Mouse (Mus musculus) ES-E14 (cell line): Measurements from ENCODE around the gene Dchs1. TPM values are rescaled to one million over a fixed set of nuclear protein-coding genes. Genes with fewer than 3 reads are reported as not detected.

ENCODE experiments used
- DNase-seq: peaks from one replicate; pipeline ENCODE4 v3.0.0-alpha.2; 2013; ENCODE audit warnings: low read depth, low spot score
- H3K27ac ChIP-seq: 2 replicates; pipeline ENCODE4 v1.5.1; 2012; ENCODE audit warnings: low read depth, mild to moderate bottlenecking, low read length, moderate library complexity, mixed read lengths; ENCODE audit not compliant: poor library complexity, insufficient read depth, severe bottlenecking
- H3K36me3 ChIP-seq: 2 replicates; pipeline ENCODE4 v1.6.1; 2012; ENCODE audit warnings: mild to moderate bottlenecking, low read length, moderate library complexity, mixed read lengths; ENCODE audit not compliant: control insufficient read depth, poor library complexity, insufficient read depth, severe bottlenecking
- H3K4me1 ChIP-seq, 2 experiments: fragments of 150-350 bp in 1 of 2; sonication (generic) in 1 of 2; 2 replicates each; pipeline ENCODE4 v1.6.1; 2012; ENCODE audit warnings: low read length in 2 of 2, mild to moderate bottlenecking in 1 of 2, mixed read lengths in 1 of 2; ENCODE audit not compliant: control insufficient read depth in 2 of 2, insufficient read depth in 2 of 2, poor library complexity in 1 of 2
- H3K4me3 ChIP-seq, 2 experiments: fragments of 150-350 bp in 1 of 2; sonication (generic) in 1 of 2; 2 replicates each; pipeline ENCODE4 v1.5.1; 2012; ENCODE audit warnings: low read length in 2 of 2, low read depth in 1 of 2, mild to moderate bottlenecking in 1 of 2, mixed read lengths in 1 of 2; ENCODE audit not compliant: insufficient read depth in 1 of 2, poor library complexity in 1 of 2, severe bottlenecking in 1 of 2
- H3K9ac ChIP-seq: 2 replicates; pipeline ENCODE4 v1.6.1; 2012; ENCODE audit warnings: low read depth, mild to moderate bottlenecking, low read length, mixed read lengths; ENCODE audit not compliant: poor library complexity, insufficient read depth, severe bottlenecking
- H3K9me3 ChIP-seq: fragments of 150-350 bp; sonication (generic); 2 replicates; pipeline ENCODE4 v1.6.1; 2012; ENCODE audit warnings: low read depth, mild to moderate bottlenecking, low read length; ENCODE audit not compliant: control insufficient read depth, insufficient read depth
- CHD2 ChIP-seq: IDR thresholded peaks from 2 replicates; pipeline ENCODE4 v1.6.1; 2014; ENCODE audit warnings: mild to moderate bottlenecking, low read depth, low read length, inconsistent platforms
- HCFC1 ChIP-seq: IDR thresholded peaks from 2 replicates; pipeline ENCODE4 v1.6.1; 2012; ENCODE audit warnings: low read length, inconsistent platforms, borderline replicate concordance; ENCODE audit not compliant: insufficient read depth
- MAFK ChIP-seq: IDR thresholded peaks from 2 replicates; pipeline ENCODE4 v1.6.1; 2014; ENCODE audit warnings: mild to moderate bottlenecking, low read depth, low read length, inconsistent platforms; ENCODE audit not compliant: insufficient read depth
- ZC3H11A ChIP-seq: IDR thresholded peaks from 2 replicates; pipeline ENCODE4 v1.6.1; 2012; ENCODE audit warnings: low read depth, mild to moderate bottlenecking, inconsistent platforms, low read length, borderline replicate concordance
- ZNF384 ChIP-seq: IDR thresholded peaks from 2 replicates; pipeline ENCODE4 v1.6.1; 2012; ENCODE audit warnings: low read depth, low read length, inconsistent platforms
- in situ Hi-C, 2 experiments: fragments of 600-800 bp; cut with MboI; formaldehyde crosslinking; loops; one replicate each; pipeline ENCODE4 v1.15.1; 2025; ENCODE audit warnings: low sequenced_read_pairs in 2 of 2, inconsistent platforms in 1 of 2; ENCODE audit not compliant: unreplicated experiment in 2 of 2
- total RNA-seq: library from RNA; depleted of rRNA; stranded (reverse); fragments of 300-350 nt; gene quantifications from 2 replicates; pipeline ENCODE4 v1.2.3, GENCODE M21; 2012

Dchs1 gene
- total RNA-seq, 1 experiment: 3.3 TPM

GRCm38 (mm10) chr7:105734826-105735225, 52.6 kb downstream of the Dchs1 start:
- no peak overlapping the region for H3K4me3 ChIP-seq
- no peak for TF ChIP-seq MAFK
- no peak for TF ChIP-seq ZC3H11A
- no peak for TF ChIP-seq HCFC1
- TF ChIP-seq CHD2: no peak
- TF ChIP-seq ZNF384: no peak

GRCm38 (mm10) chr7:105733836-105734235, 53.6 kb downstream of the Dchs1 start:
- no peak overlapping the region for H3K9ac ChIP-seq
- TF ChIP-seq CHD2 (no peak), MAFK (no peak), ZNF384 (no peak), ZC3H11A (no peak), HCFC1 (no peak)
- H3K27ac ChIP-seq: no peak overlapping the region
- peaks cover 0 to 2% of the 10 kb centered on the region in 2 experiments; a peak in 1 of 4 replicates for H3K4me1 ChIP-seq
- H3K4me3 ChIP-seq: no peak overlapping the region
- H3K36me3 ChIP-seq: peaks cover 24% of the 10 kb centered on the region
- no peak for DNase-seq
- H3K9me3 ChIP-seq: no peaks in the 10 kb centered on the region
- in situ Hi-C loops: no loop called here

More at GRCm38 (mm10) chr7:105734826-105735225, 52.6 kb downstream of the Dchs1 start:
- no peak for DNase-seq
- Histone ChIP-seq H3K36me3 (peaks cover 24% of the 10 kb centered on the region), H3K9me3 (no peaks in the 10 kb centered on the region), H3K27ac (no peak overlapping the region), H3K4me1 (peaks cover 2% of the 10 kb centered on the region in 2 experiments; a peak in 2 of 4 replicates), H3K9ac (no peak overlapping the region)
- in situ Hi-C loops: no loop called here

GRCm38 (mm10) chr7:105728701-105729428, 58.6 kb downstream of the Dchs1 start:
- H3K9ac ChIP-seq: no peak overlapping the region

GRCm38 (mm10) chr7:105726980-105727325, 60.5 kb downstream of the Dchs1 start:
- in situ Hi-C loops: no loop called here
- no peak for DNase-seq
- H3K9ac ChIP-seq: no peak overlapping the region
- no peaks in the 10 kb centered on the region; the same call in 1 of the 2 replicates for H3K36me3 ChIP-seq
- no peaks in the 10 kb centered on the region for H3K9me3 ChIP-seq
- no peak for TF ChIP-seq ZNF384
- no peak for TF ChIP-seq CHD2
- no peak for TF ChIP-seq MAFK
- TF ChIP-seq HCFC1: no peak
- TF ChIP-seq ZC3H11A: no peak
- H3K4me1 ChIP-seq: no peaks in the 10 kb centered on the region
- no peak overlapping the region for H3K27ac ChIP-seq
- H3K4me3 ChIP-seq: no peak overlapping the region

More at GRCm38 (mm10) chr7:105728701-105729428, 58.6 kb downstream of the Dchs1 start:
- DNase-seq: no peak
- Histone ChIP-seq H3K9me3 (no peaks in the 10 kb centered on the region), H3K36me3 (peaks cover 15% of the 10 kb centered on the region), H3K4me1 (no peaks in the 10 kb centered on the region), H3K4me3 (no peak overlapping the region), H3K27ac (no peak overlapping the region)
- in situ Hi-C loops: no loop called here
- TF ChIP-seq MAFK (no peak), ZC3H11A (no peak), HCFC1 (no peak), CHD2 (no peak), ZNF384 (no peak)
